Mouse (Mus musculus) intestine, embryonic 16.5 days (tissue): Measurements from ENCODE around the gene Cherp. TPM values are rescaled to one million over a fixed set of nuclear protein-coding genes. Genes with fewer than 3 reads are reported as not detected.

ENCODE experiments used
- ATAC-seq: fragments of 200-750 bp; cut with Nextera tagmentation; 2 replicates; pipeline ENCODE4 v1.8.0; 2017; ENCODE audit warnings: moderate TSS enrichment, moderate library complexity
- H3K27ac ChIP-seq: fragments of 300-500 bp; sonication (generic); 2 replicates; pipeline ENCODE4 v1.5.1; 2014; ENCODE audit warnings: mild to moderate bottlenecking, low read length
- H3K27me3 ChIP-seq: fragments of 300-500 bp; sonication (generic); replicated peaks from 2 replicates; pipeline ENCODE4 v1.6.1; 2014; ENCODE audit warnings: low read length, control low read depth, mixed read lengths; ENCODE audit not compliant: control insufficient read depth, insufficient read depth
- H3K36me3 ChIP-seq: fragments of 300-500 bp; sonication (generic); 2 replicates; pipeline ENCODE4 v1.6.1; 2014; ENCODE audit warnings: low read length, control low read depth; ENCODE audit not compliant: control insufficient read depth, insufficient read depth
- H3K4me1 ChIP-seq: fragments of 300-500 bp; sonication (generic); 2 replicates; pipeline ENCODE4 v1.6.1; 2014; ENCODE audit warnings: low read length, control low read depth, mixed read lengths; ENCODE audit not compliant: control insufficient read depth, insufficient read depth
- H3K4me2 ChIP-seq: fragments of 300-500 bp; sonication (generic); 2 replicates; pipeline ENCODE4 v1.6.1; 2014; ENCODE audit warnings: low read depth, low read length, control low read depth
- H3K4me3 ChIP-seq: fragments of 300-500 bp; sonication (generic); 2 replicates; pipeline ENCODE4 v1.5.1; 2014; ENCODE audit warnings: mild to moderate bottlenecking, low read length
- H3K9ac ChIP-seq: fragments of 300-500 bp; sonication (generic); 2 replicates; pipeline ENCODE4 v1.6.1; 2014; ENCODE audit warnings: low read depth, low read length
- H3K9me3 ChIP-seq: fragments of 300-500 bp; sonication (generic); 2 replicates; pipeline ENCODE4 v1.6.1; 2016; ENCODE audit warnings: low read length, control low read depth; ENCODE audit not compliant: control insufficient read depth
- WGBS: fragments of 180-500 bp; shearing (Covaris S2); extraction: QIAGEN DNeasy Blood & Tissue Kit; methylation state at CpG from one replicate; pipeline ENCODE4 v1.1.7; 2014; 5-methylcytosine and 5-hydroxymethylcytosine counted together
- polyA plus RNA-seq: library from polyadenylated mRNA; unstranded; fragments of >200 nt; fragmentation: Nextera tagmentation; extraction: Ambion mirVana; gene quantifications from 2 replicates; pipeline ENCODE4 v1.2.1, GENCODE M21; 2015

Gene Cherp
- 46.0 and 47.9 TPM in 2 replicates for polyA plus RNA-seq

GRCm38 (mm10) chr8:72474826-72475546 lies at the start of gene Cherp:
Gene Cherp, minus strand, starts transcription at chr8:72475226.
- Histone ChIP-seq H3K4me3 (peak within 1 kb of the TSS; percentile 98), H3K9ac (peak within 1 kb of the TSS; percentile 88), H3K9me3 (no peaks in the 10 kb centered on the region), H3K4me2 (peak within 1 kb of the TSS; percentile 97), H3K36me3 (peaks cover 8% of the 10 kb centered on the region), H3K4me1 (peaks cover 12% of the 10 kb centered on the region), H3K27me3 (no peaks in the 10 kb centered on the region), H3K27ac (peak within 1 kb of the TSS; percentile 92)
- ATAC-seq: peak; percentile 97
- under 1% methylated on average over 80 of the region's 80 CpGs for WGBS

DNA sequence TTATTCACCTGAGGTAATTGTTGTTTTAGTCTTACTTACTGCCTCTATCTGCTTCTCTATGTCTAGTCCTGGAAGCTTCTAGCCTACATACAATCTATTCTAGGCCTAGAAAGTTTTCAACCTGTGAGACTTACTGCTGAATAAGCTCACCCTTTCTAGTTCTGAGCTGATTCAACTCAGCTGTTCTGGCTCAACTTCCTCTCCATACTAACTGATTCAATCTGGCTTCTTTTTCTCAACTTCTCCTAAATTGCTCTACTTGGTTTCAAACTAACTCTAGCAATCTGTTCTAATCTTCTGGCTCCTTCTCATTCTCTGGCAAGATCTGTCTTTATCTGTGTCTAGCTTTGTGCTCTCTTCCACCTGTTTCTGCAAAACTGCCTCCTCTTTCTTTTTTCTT lies 46.9 kb upstream of the Cherp start:
- H3K27me3 ChIP-seq: no peaks in the 10 kb centered on the region
- no peak overlapping the region for H3K4me2 ChIP-seq
- H3K9me3 ChIP-seq: no peaks in the 10 kb centered on the region; the same call in 1 of the 2 replicates
- no peak for ATAC-seq
- H3K4me3 ChIP-seq: no peak overlapping the region
- no peaks in the 10 kb centered on the region for H3K36me3 ChIP-seq
- H3K9ac ChIP-seq: no peak overlapping the region
- no peaks in the 10 kb centered on the region for H3K4me1 ChIP-seq
- no peak overlapping the region for H3K27ac ChIP-seq

DNA sequence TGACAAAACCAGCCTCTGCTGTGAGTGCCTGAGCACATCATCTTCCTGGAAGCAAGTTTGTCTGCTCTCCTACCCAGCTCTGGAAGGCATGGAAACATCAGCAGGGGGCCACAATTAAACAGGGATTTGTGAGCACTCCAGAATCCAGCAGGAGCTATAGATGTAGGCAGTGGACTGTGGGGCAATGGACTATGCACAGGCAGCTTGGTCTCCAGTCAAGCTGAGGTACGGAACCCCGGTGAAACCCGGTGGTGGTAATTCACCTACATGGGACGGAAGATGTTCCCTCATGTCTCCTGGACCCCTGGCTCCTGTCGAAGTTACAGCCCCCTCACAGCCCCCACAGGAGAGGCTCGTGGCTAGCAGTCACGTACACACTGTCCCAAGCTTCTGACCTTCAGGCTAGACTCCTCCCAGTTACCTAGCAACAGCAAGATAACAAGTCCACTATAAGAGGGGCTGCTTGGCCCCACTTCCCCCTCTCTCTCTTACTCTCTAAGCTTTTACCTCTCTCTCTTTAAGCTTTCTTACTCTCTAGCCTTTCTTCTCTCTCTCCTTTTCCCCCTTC lies 42.5 kb upstream of the Cherp start:
- no peak overlapping the region; the same call in 1 of the 2 replicates for H3K27ac ChIP-seq
- H3K9me3 ChIP-seq: no peaks in the 10 kb centered on the region
- no peaks in the 10 kb centered on the region for H3K36me3 ChIP-seq
- ATAC-seq: 0 out of 2 replicates have a peak, but pooled peaks have one; percentile 25
- H3K4me3 ChIP-seq: no peak overlapping the region
- H3K9ac ChIP-seq: no peak overlapping the region
- H3K4me2 ChIP-seq: no peak overlapping the region
- WGBS: 70% methylated on average over 7 of the region's 7 CpGs
- no peaks in the 10 kb centered on the region for H3K27me3 ChIP-seq
- H3K4me1 ChIP-seq: no peaks in the 10 kb centered on the region

- Histone ChIP-seq H3K4me1 (peaks cover 6% of the 10 kb centered on the region), H3K36me3 (no peaks in the 10 kb centered on the region), H3K4me2 (no peak overlapping the region), H3K9ac (no peak overlapping the region), H3K27me3 (no peaks in the 10 kb centered on the region), H3K9me3 (no peaks in the 10 kb centered on the region), H3K4me3 (no peak overlapping the region), H3K27ac (no peak overlapping the region)
- 61% methylated on average over 1 of the region's 1 CpGs for WGBS
- no peak for ATAC-seq
Observed at GRCm38 (mm10) chr8:72513158-72513557, 38.1 kb upstream of the Cherp start.

DNA sequence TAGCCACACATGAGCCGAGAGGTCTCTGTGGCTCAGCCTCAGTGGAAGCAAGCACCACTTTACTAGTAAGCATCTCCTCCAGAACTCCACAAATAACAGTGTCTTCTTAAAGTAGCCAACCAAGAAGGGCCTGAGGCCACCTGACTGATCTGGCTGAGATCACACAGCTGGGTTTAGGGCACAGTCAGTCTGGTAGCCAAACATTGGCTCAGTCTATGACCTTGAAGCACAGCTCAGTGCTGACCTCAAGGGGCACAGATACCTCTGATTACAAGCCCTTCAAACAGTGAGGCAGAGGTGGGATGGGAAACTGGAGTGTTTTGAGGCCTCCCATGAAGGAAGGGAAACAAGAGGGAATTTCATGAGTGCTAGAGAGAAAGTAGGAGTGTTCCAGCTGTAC lies 37.6 kb upstream of the Cherp start:
- H3K27ac ChIP-seq: no peak overlapping the region
- no peak overlapping the region for H3K4me2 ChIP-seq
- WGBS: 88% methylated on average over 1 of the region's 1 CpGs
- H3K9ac ChIP-seq: no peak overlapping the region
- peaks cover 6% of the 10 kb centered on the region for H3K4me1 ChIP-seq
- no peaks in the 10 kb centered on the region for H3K9me3 ChIP-seq
- H3K4me3 ChIP-seq: no peak overlapping the region
- ATAC-seq: no peak
- no peaks in the 10 kb centered on the region for H3K36me3 ChIP-seq
- H3K27me3 ChIP-seq: no peaks in the 10 kb centered on the region

- no peak for ATAC-seq
- WGBS: 83% methylated on average over 1 of the region's 1 CpGs
- Histone ChIP-seq H3K9me3 (no peaks in the 10 kb centered on the region), H3K4me1 (peaks cover 9% of the 10 kb centered on the region), H3K9ac (no peak overlapping the region), H3K27me3 (no peaks in the 10 kb centered on the region), H3K36me3 (no peaks in the 10 kb centered on the region), H3K4me2 (no peak overlapping the region), H3K4me3 (no peak overlapping the region), H3K27ac (no peak overlapping the region)
Observed at GRCm38 (mm10) chr8:72507505-72507904, 32.5 kb upstream of the Cherp start.

DNA sequence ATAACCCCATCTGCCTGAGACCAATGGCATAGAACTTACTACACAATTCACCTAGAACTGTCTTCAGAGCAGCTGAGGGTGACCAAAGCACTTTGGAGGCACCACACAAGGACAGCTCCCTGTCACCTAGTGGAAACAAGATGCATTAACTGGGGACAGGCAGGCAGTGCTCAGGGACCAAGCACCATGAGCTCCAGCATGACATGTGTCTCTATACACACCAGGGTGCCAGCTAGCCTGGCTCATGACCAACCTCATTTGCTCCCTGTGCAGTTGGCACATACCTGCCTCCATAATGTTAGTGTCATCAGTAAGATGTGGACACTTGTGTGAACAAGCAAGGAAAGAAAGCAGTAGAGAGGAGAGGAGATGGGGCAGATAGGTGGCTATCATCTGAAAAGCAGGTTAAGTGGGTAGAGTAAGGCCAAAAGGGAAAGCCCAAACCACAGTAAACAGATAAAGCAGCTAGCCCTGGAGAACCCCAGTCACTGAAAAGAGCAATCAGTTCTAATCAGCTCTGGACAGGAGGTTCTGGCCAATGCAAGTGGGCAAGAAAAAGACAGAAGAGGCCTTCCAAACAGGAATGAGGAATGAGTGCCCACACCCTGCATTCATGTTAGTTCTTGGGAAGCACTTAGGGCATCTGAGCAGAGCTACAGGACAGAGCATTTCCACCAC lies 29.8 kb upstream of the Cherp start:
- no peak for ATAC-seq
- Histone ChIP-seq H3K36me3 (no peaks in the 10 kb centered on the region), H3K4me3 (no peak overlapping the region), H3K4me2 (no peak overlapping the region), H3K4me1 (peaks cover 12% of the 10 kb centered on the region; the same call in 1 of the 2 replicates), H3K9ac (no peak overlapping the region), H3K27ac (no peak overlapping the region), H3K27me3 (no peaks in the 10 kb centered on the region), H3K9me3 (no peaks in the 10 kb centered on the region)

DNA sequence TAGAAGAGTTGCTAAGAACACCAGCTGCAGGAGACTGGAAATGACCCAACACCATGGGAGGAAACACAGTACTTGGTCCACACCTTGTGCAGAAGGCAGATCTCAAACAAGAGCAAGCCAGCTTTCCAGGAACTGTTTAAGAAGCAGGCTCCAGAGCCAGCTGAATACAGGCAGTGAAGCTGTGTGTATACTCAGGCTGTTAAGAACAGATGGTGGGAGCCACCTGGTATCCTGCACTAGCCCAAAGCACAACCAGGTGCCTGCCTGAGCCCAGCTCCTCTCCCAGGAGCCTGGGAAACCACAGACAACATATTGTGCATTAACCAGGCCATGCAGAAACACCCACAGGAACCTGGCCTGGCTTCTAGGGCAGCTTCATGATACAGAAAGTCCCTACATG lies 29.1 kb upstream of the Cherp start:
- H3K4me3 ChIP-seq: no peak overlapping the region
- ATAC-seq: no peak
- no peaks in the 10 kb centered on the region for H3K27me3 ChIP-seq
- no peak overlapping the region for H3K4me2 ChIP-seq
- H3K4me1 ChIP-seq: peaks cover 9% of the 10 kb centered on the region; the same call in 1 of the 2 replicates
- no peak overlapping the region for H3K9ac ChIP-seq
- no peaks in the 10 kb centered on the region for H3K9me3 ChIP-seq
- H3K36me3 ChIP-seq: no peaks in the 10 kb centered on the region
- H3K27ac ChIP-seq: no peak overlapping the region

DNA sequence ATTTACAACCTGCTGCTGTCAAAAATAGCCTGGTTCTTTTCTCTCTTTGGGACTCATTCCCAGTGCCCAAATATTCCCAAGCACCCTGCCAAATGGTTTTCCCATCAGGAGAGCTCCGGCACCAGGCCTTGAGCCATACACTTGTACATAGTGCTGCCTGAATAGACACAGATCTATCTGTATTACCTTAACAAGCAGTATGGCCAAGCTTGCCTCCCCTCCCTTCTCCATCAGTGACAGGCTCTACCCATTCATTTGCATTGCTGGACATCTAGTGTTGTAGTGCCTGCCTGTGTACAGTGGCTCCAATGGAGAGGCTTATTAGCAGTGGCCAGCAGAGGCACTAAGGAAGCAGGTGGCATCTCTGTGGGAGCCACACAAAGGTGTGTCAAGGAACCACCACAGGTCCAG lies 25.5 kb upstream of the Cherp start:
- Histone ChIP-seq H3K4me3 (no peak overlapping the region), H3K27me3 (no peaks in the 10 kb centered on the region), H3K9ac (no peak overlapping the region), H3K27ac (peak overlapping the region; percentile 60), H3K4me2 (no peak overlapping the region), H3K4me1 (peaks cover 9% of the 10 kb centered on the region; the same call in 1 of the 2 replicates), H3K36me3 (peaks cover 13% of the 10 kb centered on the region), H3K9me3 (no peaks in the 10 kb centered on the region)
- ATAC-seq: 0 out of 2 replicates have a peak, but pooled peaks have one; percentile 2
- 82% methylated on average over 1 of the region's 1 CpGs for WGBS
